Mouse (Mus musculus) T-helper 17 cell (primary cell): ENCODE measurements around the gene Myh2.

Source experiments
- in situ Hi-C, 2 experiments: fragments of 300-600 bp; cut with MboI, MseI; formaldehyde crosslinking; loops; 1 replicate in 1 of 2; 2 replicates in 1 of 2; pipeline ENCODE4 v1.15.1; 2025; ENCODE audit warnings: high pct_unique_total_duplicates in 2 of 2

Myh2 gene

GRCm38 (mm10) chr11:67170727-67171126 lies at the start of gene Myh2:
Gene Myh2, plus strand, starts transcription at chr11:67171027.
- in situ Hi-C loops = no loop called here

- in situ Hi-C loops = loop anchor here in 1 of 2 experiments (25.0 kb wide), 1 partner anchor 562 kb away; the partner anchor contains the start of gene Rcvrn
These were observed 45.9 kb upstream of the Myh2 start for GRCm38 (mm10) chr11:67124943-67125342.

- in situ Hi-C loops = no loop called here
These were observed 45.5 kb upstream of the Myh2 start for GRCm38 (mm10) chr11:67125361-67125760.

- in situ Hi-C loops = no loop called here
These were observed 37.3 kb upstream of the Myh2 start for GRCm38 (mm10) chr11:67133526-67133925.

- in situ Hi-C loops = no loop called here
These were observed 36.2 kb upstream of the Myh2 start for GRCm38 (mm10) chr11:67134654-67135053.

GRCm38 (mm10) chr11:67135532-67135931 lies 35.3 kb upstream of the Myh2 start:
- in situ Hi-C loops = no loop called here

GRCm38 (mm10) chr11:67139556-67139955 lies 31.3 kb upstream of the Myh2 start:
- in situ Hi-C loops = no loop called here

- in situ Hi-C loops = loop anchor here in 1 of 2 experiments (10.0 kb wide), 1 partner anchor 1935 kb away; no protein-coding TSS in a partner anchor
These were observed 30.7 kb upstream of the Myh2 start for GRCm38 (mm10) chr11:67140175-67140574.

- in situ Hi-C loops = loop anchor here in 1 of 2 experiments (10.0 kb wide), 1 partner anchor 1936 kb away; no protein-coding TSS in a partner anchor
These were observed 29.8 kb upstream of the Myh2 start for GRCm38 (mm10) chr11:67141031-67141430.

- in situ Hi-C loops = loop anchor here in 1 of 2 experiments (10.0 kb wide), 1 partner anchor 1937 kb away; no protein-coding TSS in a partner anchor
These were observed 28.8 kb upstream of the Myh2 start for GRCm38 (mm10) chr11:67142047-67142446.

GRCm38 (mm10) chr11:67143065-67143464 lies 27.8 kb upstream of the Myh2 start:
- in situ Hi-C loops = loop anchor here in 1 of 2 experiments (10.0 kb wide), 1 partner anchor 1938 kb away; no protein-coding TSS in a partner anchor

GRCm38 (mm10) chr11:67143863-67144498 lies 26.8 kb upstream of the Myh2 start:
- in situ Hi-C loops = loop anchor here in 1 of 2 experiments (10.0 kb wide), 1 partner anchor 1939 kb away; no protein-coding TSS in a partner anchor

GRCm38 (mm10) chr11:67144559-67145265 lies 26.1 kb upstream of the Myh2 start:
- in situ Hi-C loops = loop anchor here in 1 of 2 experiments (10.0 kb wide), 1 partner anchor 1940 kb away; no protein-coding TSS in a partner anchor

GRCm38 (mm10) chr11:67145482-67146408 lies 25.1 kb upstream of the Myh2 start:
- in situ Hi-C loops = loop anchor here in 1 of 2 experiments (10.0 kb wide), 1 partner anchor 1941 kb away; no protein-coding TSS in a partner anchor

- in situ Hi-C loops = loop anchor here in 1 of 2 experiments (10.0 kb wide), 1 partner anchor 1942 kb away; no protein-coding TSS in a partner anchor
These were observed 24.2 kb upstream of the Myh2 start for GRCm38 (mm10) chr11:67146409-67147282.

GRCm38 (mm10) chr11:67147283-67147921 lies 23.4 kb upstream of the Myh2 start:
- in situ Hi-C loops = loop anchor here in 1 of 2 experiments (10.0 kb wide), 1 partner anchor 1943 kb away; no protein-coding TSS in a partner anchor

- in situ Hi-C loops = loop anchor here in 1 of 2 experiments (10.0 kb wide), 1 partner anchor 1944 kb away; no protein-coding TSS in a partner anchor
These were observed 22.4 kb upstream of the Myh2 start for GRCm38 (mm10) chr11:67148286-67149012.

- in situ Hi-C loops = loop anchor here in 1 of 2 experiments (10.0 kb wide), 1 partner anchor 1625 kb away; no protein-coding TSS in a partner anchor
These were observed 20.6 kb upstream of the Myh2 start for GRCm38 (mm10) chr11:67150237-67150636.
